Mouse (Mus musculus) intestine, embryonic 14.5 days (tissue): ENCODE results near the gene Hps6. TPM values are rescaled to one million over a fixed set of nuclear protein-coding genes. Genes with fewer than 3 reads are reported as not detected.

Source experiments
- ATAC-seq: fragments of 200-750 bp; cut with Nextera tagmentation; replicated peaks from 2 replicates; pipeline ENCODE4 v1.8.0; 2017; ENCODE audit warnings: low read depth, moderate number of reproducible peaks, moderate TSS enrichment, moderate library complexity; ENCODE audit not compliant: low FRiP score, low TSS enrichment
- DNase-seq: peaks from one replicate; pipeline ENCODE4 v3.0.0-alpha.2; 2018; ENCODE audit warnings: low spot score
- H3K27ac ChIP-seq: fragments of 300-500 bp; sonication (generic); 2 replicates; pipeline ENCODE4 v1.5.1; 2014; ENCODE audit warnings: low read depth, mild to moderate bottlenecking, control low read depth
- H3K27me3 ChIP-seq: fragments of 300-500 bp; sonication (generic); replicated peaks from 2 replicates; pipeline ENCODE4 v1.6.1; 2014; ENCODE audit warnings: low read length, control low read depth; ENCODE audit not compliant: control insufficient read depth, insufficient read depth
- H3K36me3 ChIP-seq: fragments of 300-500 bp; sonication (generic); 2 replicates; pipeline ENCODE4 v1.6.1; 2014; ENCODE audit warnings: low read length, control low read depth; ENCODE audit not compliant: control insufficient read depth, insufficient read depth
- H3K4me1 ChIP-seq: fragments of 300-500 bp; sonication (generic); replicated peaks from 2 replicates; pipeline ENCODE4 v1.6.1; 2014; ENCODE audit warnings: low read length, control low read depth, mixed read lengths; ENCODE audit not compliant: control insufficient read depth, insufficient read depth
- H3K4me2 ChIP-seq: fragments of 300-500 bp; sonication (generic); 2 replicates; pipeline ENCODE4 v1.6.1; 2014; ENCODE audit warnings: low read length
- H3K4me3 ChIP-seq: fragments of 300-500 bp; sonication (generic); 2 replicates; pipeline ENCODE4 v1.5.1; 2014; ENCODE audit warnings: low read depth, low read length, control low read depth, mixed read lengths
- H3K9ac ChIP-seq: fragments of 300-500 bp; sonication (generic); 2 replicates; pipeline ENCODE4 v1.6.1; 2014; ENCODE audit warnings: mild to moderate bottlenecking, low read length
- H3K9me3 ChIP-seq: fragments of 300-500 bp; sonication (generic); 2 replicates; pipeline ENCODE4 v1.6.1; 2016; ENCODE audit warnings: low read length, control low read depth; ENCODE audit not compliant: control insufficient read depth
- WGBS: fragments of 180-500 bp; shearing (Covaris S2); extraction: QIAGEN DNeasy Blood & Tissue Kit; methylation state at CpG from one replicate; pipeline ENCODE4 v1.1.7; 2014; 5-methylcytosine and 5-hydroxymethylcytosine counted together
- polyA plus RNA-seq: library from polyadenylated mRNA; unstranded; fragments of >200 nt; fragmentation: Nextera tagmentation; extraction: Ambion mirVana; gene quantifications from 2 replicates; pipeline ENCODE4 v1.2.1, GENCODE M21; 2014

Gene Hps6
- polyA plus RNA-seq, 1 experiment from 2014 or later, result 5.2 TPM

DNA sequence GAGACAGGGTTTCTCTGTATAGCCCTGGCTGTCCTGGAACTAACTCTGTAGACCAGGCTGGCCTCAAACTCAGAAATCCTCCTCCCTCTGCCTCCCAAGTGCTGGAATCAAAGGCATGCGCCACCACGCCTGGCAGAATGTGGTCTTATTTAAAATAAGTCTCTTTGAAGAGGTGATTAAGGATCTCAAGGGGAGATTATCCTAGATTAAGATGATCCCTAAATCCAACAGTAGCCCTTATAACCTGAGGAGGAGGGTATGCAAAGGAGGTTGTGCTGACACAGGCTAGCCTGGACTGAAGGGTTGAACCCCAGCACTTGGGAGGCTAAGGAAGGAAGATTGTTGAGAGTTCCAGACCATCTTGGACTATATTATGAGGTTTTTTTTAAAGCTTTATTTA lies 12.7 kb downstream of the Hps6 start:
- no peak overlapping the region for H3K27ac ChIP-seq
- ATAC-seq, result no peak

DNA sequence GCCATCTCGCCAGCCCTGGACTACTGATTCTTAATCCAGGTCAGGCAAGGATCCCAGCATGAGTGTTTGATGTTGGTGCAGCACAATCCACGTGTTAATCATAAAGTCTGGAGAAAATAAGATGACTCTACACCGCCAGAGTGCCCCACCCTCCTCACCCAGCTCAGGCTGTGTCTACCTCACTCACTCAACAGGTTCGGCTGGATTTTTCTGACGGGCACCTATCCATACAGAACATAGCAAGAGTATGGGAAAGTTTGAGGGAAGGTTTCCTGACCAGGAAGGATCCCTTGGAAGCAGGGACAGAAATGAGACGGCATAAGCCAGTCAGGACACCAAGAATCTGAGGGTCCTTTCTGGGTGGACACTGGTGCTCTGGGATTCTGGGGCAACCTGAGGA lies 21.7 kb downstream of the Hps6 start:
- peak; percentile 69 for DNase-seq
- Histone ChIP-seq H3K27me3 (no peaks in the 10 kb centered on the region), H3K9ac (no peak overlapping the region), H3K4me1 (no peaks in the 10 kb centered on the region), H3K4me3 (no peak overlapping the region), H3K9me3 (peaks cover 5% of the 10 kb centered on the region; the same call in 1 of the 2 replicates), H3K4me2 (no peak overlapping the region), H3K36me3 (no peaks in the 10 kb centered on the region), H3K27ac (no peak overlapping the region)
- 62% methylated on average over 6 of the region's 6 CpGs for WGBS
- peak; percentile 83 for ATAC-seq

More for the DNA sequence above, 12.7 kb downstream of the Hps6 start:
- H3K4me2 ChIP-seq, result no peak overlapping the region
- 69% methylated on average over 2 of the region's 2 CpGs for WGBS
- H3K36me3 ChIP-seq, result no peaks in the 10 kb centered on the region
- H3K4me3 ChIP-seq, result no peak overlapping the region
- H3K9me3 ChIP-seq, result no peaks in the 10 kb centered on the region
- H3K4me1 ChIP-seq, result no peaks in the 10 kb centered on the region
- no peak overlapping the region for H3K9ac ChIP-seq
- no peak for DNase-seq
- H3K27me3 ChIP-seq, result no peaks in the 10 kb centered on the region

DNA sequence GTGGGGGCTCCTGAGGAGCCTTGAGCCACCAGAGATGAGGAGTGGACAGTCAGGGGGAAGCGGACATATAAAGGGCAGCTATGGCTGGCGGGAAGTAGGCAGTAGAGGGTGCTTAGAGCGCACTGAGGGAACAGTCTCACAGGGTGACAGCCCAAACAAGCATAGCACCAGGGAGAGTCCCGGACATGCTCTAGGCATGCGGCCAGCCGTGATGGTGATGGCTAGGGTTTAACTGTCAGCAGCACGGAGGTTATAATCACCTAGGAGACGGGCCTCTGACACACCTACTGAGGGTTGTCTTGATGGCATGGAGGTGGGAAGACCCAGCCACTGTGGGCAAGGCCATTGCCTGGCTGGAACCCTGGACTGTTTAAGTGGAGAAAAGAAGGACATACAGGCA lies 23.3 kb downstream of the Hps6 start:
- H3K36me3 ChIP-seq, result peaks cover 12% of the 10 kb centered on the region
- no peak overlapping the region for H3K27ac ChIP-seq
- H3K9ac ChIP-seq, result no peak overlapping the region
- no peak overlapping the region for H3K4me3 ChIP-seq
- WGBS, result 54% methylated on average over 8 of the region's 8 CpGs
- H3K4me1 ChIP-seq, result no peaks in the 10 kb centered on the region
- H3K4me2 ChIP-seq, result no peak overlapping the region
- H3K9me3 ChIP-seq, result peaks cover 5% of the 10 kb centered on the region; the same call in 1 of the 2 replicates
- no peak for ATAC-seq
- DNase-seq, result no peak
- no peaks in the 10 kb centered on the region for H3K27me3 ChIP-seq

DNA sequence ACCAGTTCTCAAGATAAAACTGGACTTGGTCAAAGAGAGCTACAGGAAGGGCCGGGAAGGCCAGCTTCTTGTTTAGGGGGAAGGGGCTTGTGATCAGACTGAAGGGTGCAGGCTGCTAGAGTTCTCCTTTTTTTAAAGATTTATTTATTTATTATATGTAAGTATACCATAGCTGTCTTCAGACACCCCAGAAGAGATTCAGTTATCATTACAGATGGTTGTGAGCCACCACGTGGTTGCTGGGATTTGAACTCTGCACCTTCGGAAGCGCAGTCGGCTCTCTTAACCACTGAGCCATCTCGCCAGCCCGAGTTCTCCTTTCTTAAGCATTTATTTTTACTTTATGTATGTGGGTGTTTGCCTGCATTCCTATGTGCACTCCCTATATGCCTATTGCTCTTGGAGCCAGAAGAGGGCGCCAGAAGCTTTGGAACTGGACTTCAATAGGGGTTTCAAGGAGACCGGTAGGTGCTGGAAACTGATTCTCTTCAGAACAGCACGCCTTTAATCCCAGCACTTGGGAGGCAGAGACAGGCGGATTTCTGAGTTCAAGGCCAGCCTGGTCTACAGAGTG lies 25.5 kb downstream of the Hps6 start:
- 77% methylated on average over 11 of the region's 11 CpGs for WGBS
- Histone ChIP-seq H3K27ac (no peak overlapping the region), H3K4me3 (no peak overlapping the region), H3K4me2 (no peak overlapping the region), H3K36me3 (peaks cover 35% of the 10 kb centered on the region), H3K4me1 (no peaks in the 10 kb centered on the region), H3K9ac (no peak overlapping the region), H3K27me3 (no peaks in the 10 kb centered on the region), H3K9me3 (peaks cover 5% of the 10 kb centered on the region; the same call in 1 of the 2 replicates)
- DNase-seq (no peak), ATAC-seq (no peak)

DNA sequence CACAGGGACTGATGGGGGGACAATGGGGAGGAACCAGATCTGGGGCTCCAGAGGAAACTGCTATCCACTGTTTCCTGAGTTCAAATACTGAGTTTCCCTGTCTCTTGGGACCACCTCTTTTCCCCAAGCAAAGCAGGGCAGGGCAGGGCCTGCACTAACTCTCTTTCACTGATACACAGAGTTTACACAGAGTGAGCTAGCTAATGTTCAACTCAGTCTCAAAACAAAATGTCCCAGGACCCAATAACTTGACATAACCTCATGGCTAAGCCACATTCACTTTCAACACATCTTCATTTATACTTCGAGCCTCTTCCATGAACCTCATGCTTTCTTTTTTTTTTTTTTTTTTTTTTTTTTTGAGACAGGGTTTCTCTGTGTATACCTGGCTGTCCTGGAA lies 26.3 kb downstream of the Hps6 start:
- Histone ChIP-seq H3K36me3 (peaks cover 43% of the 10 kb centered on the region), H3K4me1 (no peaks in the 10 kb centered on the region), H3K4me3 (no peak overlapping the region), H3K27ac (no peak overlapping the region), H3K9me3 (peaks cover 5% of the 10 kb centered on the region; the same call in 1 of the 2 replicates), H3K27me3 (no peaks in the 10 kb centered on the region), H3K9ac (no peak overlapping the region), H3K4me2 (no peak overlapping the region)
- ATAC-seq (no peak), DNase-seq (no peak)
- 82% methylated on average over 1 of the region's 1 CpGs for WGBS

- WGBS, result 93% methylated on average over 10 of the region's 10 CpGs
- Histone ChIP-seq H3K36me3 (peaks cover 50% of the 10 kb centered on the region), H3K27ac (no peak overlapping the region), H3K4me1 (no peaks in the 10 kb centered on the region), H3K9ac (no peak overlapping the region), H3K4me2 (no peak overlapping the region), H3K4me3 (no peak overlapping the region), H3K27me3 (no peaks in the 10 kb centered on the region), H3K9me3 (peaks cover 5% of the 10 kb centered on the region; the same call in 1 of the 2 replicates)
- DNase-seq (no peak), ATAC-seq (no peak)
Measured at GRCm38 (mm10) chr19:46030196-46030983, 27.1 kb downstream of the Hps6 start.

- H3K36me3 ChIP-seq, result peaks cover 64% of the 10 kb centered on the region
Measured at GRCm38 (mm10) chr19:46031689-46032432, 28.6 kb downstream of the Hps6 start.

GRCm38 (mm10) chr19:46032731-46033510 lies 29.6 kb downstream of the Hps6 start:
- Histone ChIP-seq H3K4me2 (no peak overlapping the region), H3K4me3 (no peak overlapping the region), H3K9me3 (peaks cover 5% of the 10 kb centered on the region; the same call in 1 of the 2 replicates), H3K36me3 (peaks cover 64% of the 10 kb centered on the region), H3K9ac (no peak overlapping the region), H3K4me1 (peaks cover 14% of the 10 kb centered on the region), H3K27ac (no peak overlapping the region), H3K27me3 (no peaks in the 10 kb centered on the region)
- 89% methylated on average over 25 of the region's 26 CpGs for WGBS
- ATAC-seq (no peak), DNase-seq (no peak)

More at GRCm38 (mm10) chr19:46031689-46032432, 28.6 kb downstream of the Hps6 start:
- H3K27ac ChIP-seq, result no peak overlapping the region
- WGBS, result 83% methylated on average over 9 of the region's 9 CpGs
- H3K4me2 ChIP-seq, result no peak overlapping the region
- no peaks in the 10 kb centered on the region for H3K27me3 ChIP-seq
- no peak overlapping the region for H3K4me3 ChIP-seq
- DNase-seq, result no peak
- peaks cover 4% of the 10 kb centered on the region for H3K4me1 ChIP-seq
- H3K9ac ChIP-seq, result no peak overlapping the region
- peaks cover 5% of the 10 kb centered on the region; the same call in 1 of the 2 replicates for H3K9me3 ChIP-seq
- no peak for ATAC-seq
